Mouse (Mus musculus) forebrain, embryonic 16.5 days (tissue): ENCODE measurements around the gene Gm20388. TPM values are rescaled to one million over a fixed set of nuclear protein-coding genes. Genes with fewer than 3 reads are reported as not detected.
A peak's percentile ranks its signal among the peaks of the same experiment; 100 is the strongest.

Source experiments
- ATAC-seq: fragments of 200-750 bp; cut with Nextera tagmentation; 2 replicates; pipeline ENCODE4 v1.8.0; 2017; ENCODE audit warnings: mild to moderate bottlenecking, moderate library complexity
- H3K27ac ChIP-seq: fragments of 300-500 bp; sonication (generic); 2 replicates; pipeline ENCODE4 v1.5.1; 2014; ENCODE audit warnings: low read length, control low read depth
- H3K27me3 ChIP-seq: fragments of 300-500 bp; sonication (generic); replicated peaks from 2 replicates; pipeline ENCODE4 v1.6.1; 2014; ENCODE audit warnings: low read length; ENCODE audit not compliant: control insufficient read depth, insufficient read depth
- H3K36me3 ChIP-seq: fragments of 300-500 bp; sonication (generic); 2 replicates; pipeline ENCODE4 v1.6.1; 2014; ENCODE audit not compliant: control insufficient read depth, insufficient read depth
- H3K4me1 ChIP-seq: fragments of 300-500 bp; sonication (generic); replicated peaks from 2 replicates; pipeline ENCODE4 v1.6.1; 2014; ENCODE audit warnings: low read length; ENCODE audit not compliant: control insufficient read depth, insufficient read depth
- H3K4me2 ChIP-seq: fragments of 300-500 bp; sonication (generic); 2 replicates; pipeline ENCODE4 v1.6.1; 2014; ENCODE audit warnings: mild to moderate bottlenecking, low read length, control low read depth
- H3K4me3 ChIP-seq: fragments of 300-500 bp; sonication (generic); replicated peaks from 2 replicates; pipeline ENCODE4 v1.5.1; 2014; ENCODE audit warnings: mild to moderate bottlenecking, low read length, control low read depth
- H3K9ac ChIP-seq: fragments of 300-500 bp; sonication (generic); replicated peaks from 2 replicates; pipeline ENCODE4 v1.6.1; 2014; ENCODE audit warnings: low read depth, low read length, control low read depth
- H3K9me3 ChIP-seq: fragments of 300-500 bp; sonication (generic); 2 replicates; pipeline ENCODE4 v1.6.1; 2016; ENCODE audit warnings: low read length; ENCODE audit not compliant: control insufficient read depth
- WGBS: fragments of 180-500 bp; shearing (Covaris S2); extraction: QIAGEN DNeasy Blood & Tissue Kit; methylation state at CpG from one replicate; pipeline ENCODE4 v1.1.7; 2014; 5-methylcytosine and 5-hydroxymethylcytosine counted together
- polyA plus RNA-seq: library from polyadenylated mRNA; unstranded; fragments of >200 nt; fragmentation: Nextera tagmentation; extraction: Ambion mirVana; gene quantifications from 2 replicates; pipeline ENCODE4 v1.2.1, GENCODE M21; 2015

Gene Gm20388
- polyA plus RNA-seq, 1 experiment from 2014 or later = 4.7 TPM

DNA sequence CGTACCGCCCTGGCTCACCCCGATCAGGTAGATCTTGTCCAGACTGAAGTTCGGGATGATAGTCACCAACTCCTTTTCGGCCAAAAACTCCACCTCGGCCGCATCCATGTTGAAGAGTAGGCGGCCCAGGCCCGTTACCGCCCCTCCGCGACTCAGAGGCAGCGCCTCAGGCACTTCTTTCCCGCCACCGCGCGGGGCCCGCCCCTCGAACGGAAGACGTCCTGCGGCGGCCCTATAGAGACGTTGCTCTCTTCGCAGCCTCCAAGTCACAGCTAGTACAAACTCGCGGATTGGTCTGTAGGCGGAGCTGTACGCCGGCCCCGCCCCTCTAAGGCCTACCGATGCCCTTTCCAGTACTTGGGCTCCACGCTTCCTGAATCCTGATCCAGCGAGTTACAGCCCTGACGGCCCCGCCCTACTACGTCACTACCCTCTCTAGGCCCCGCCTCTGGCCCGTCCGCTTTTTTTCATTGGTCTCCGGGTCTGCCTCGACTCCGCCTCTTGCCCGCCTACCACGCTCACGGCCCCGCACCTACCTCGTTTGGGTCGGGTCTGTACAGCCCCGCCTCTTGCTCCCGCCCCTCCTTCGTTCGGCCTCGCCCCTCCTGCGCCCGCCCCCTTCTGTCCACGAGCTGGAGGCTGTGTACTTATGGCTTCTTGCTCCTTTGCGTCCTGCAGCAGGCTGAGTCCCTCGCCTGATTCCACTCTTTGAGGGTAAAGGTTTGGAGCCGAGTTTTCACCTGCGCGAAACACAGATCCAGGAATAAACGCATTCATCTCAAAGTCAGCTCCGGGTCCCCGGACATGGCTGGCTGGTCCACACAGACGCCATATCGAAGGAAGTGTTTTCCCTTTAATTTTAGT lies 678.5 kb downstream of the Gm20388 start, which contains the start of gene Gins2:
Gene Gins2 (minus strand): TSS at position 397 of the 864 bp plus-strand sequence.
- Histone ChIP-seq H3K9ac (peak within 1 kb of the TSS; percentile 66), H3K27me3 (no peaks in the 10 kb centered on the region), H3K27ac (peak within 1 kb of the TSS; percentile 49), H3K4me2 (peak within 1 kb of the TSS; percentile 96), H3K9me3 (no peaks in the 10 kb centered on the region), H3K4me3 (peak within 1 kb of the TSS; percentile 64), H3K4me1 (peaks cover 24% of the 10 kb centered on the region), H3K36me3 (no peaks in the 10 kb centered on the region)
- WGBS = under 1% methylated on average over 67 of the region's 67 CpGs
- ATAC-seq = peak; percentile 98

DNA sequence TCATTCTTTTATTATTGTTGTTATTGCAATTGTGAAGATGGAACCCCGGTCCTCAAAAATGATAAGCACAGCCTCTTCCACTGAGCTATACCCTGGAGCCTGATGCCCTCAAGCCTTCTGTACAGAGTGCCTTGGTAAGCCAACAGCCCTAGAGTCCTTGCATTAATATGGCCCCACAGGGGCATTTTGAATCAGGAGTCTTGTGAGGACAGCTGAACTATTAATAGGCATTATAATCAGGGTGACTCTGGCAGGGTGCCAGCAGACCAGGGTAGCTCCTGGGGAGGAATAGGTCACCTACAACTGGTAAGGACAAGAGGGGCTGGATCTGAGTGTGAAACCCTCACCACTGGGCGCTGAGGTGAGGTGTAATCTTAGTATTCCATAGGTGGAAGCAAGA lies 679.3 kb downstream of the Gm20388 start:
- peaks cover 24% of the 10 kb centered on the region for H3K4me1 ChIP-seq
- 65% methylated on average over 2 of the region's 2 CpGs for WGBS
- H3K27ac ChIP-seq = no peak overlapping the region
- H3K36me3 ChIP-seq = no peaks in the 10 kb centered on the region
- no peak for ATAC-seq
- no peak overlapping the region for H3K9ac ChIP-seq
- peak overlapping the region; percentile 96 for H3K4me2 ChIP-seq
- H3K4me3 ChIP-seq = peak overlapping the region; percentile 64; the same call in 1 of the 2 replicates
- H3K27me3 ChIP-seq = no peaks in the 10 kb centered on the region
- no peaks in the 10 kb centered on the region for H3K9me3 ChIP-seq

DNA sequence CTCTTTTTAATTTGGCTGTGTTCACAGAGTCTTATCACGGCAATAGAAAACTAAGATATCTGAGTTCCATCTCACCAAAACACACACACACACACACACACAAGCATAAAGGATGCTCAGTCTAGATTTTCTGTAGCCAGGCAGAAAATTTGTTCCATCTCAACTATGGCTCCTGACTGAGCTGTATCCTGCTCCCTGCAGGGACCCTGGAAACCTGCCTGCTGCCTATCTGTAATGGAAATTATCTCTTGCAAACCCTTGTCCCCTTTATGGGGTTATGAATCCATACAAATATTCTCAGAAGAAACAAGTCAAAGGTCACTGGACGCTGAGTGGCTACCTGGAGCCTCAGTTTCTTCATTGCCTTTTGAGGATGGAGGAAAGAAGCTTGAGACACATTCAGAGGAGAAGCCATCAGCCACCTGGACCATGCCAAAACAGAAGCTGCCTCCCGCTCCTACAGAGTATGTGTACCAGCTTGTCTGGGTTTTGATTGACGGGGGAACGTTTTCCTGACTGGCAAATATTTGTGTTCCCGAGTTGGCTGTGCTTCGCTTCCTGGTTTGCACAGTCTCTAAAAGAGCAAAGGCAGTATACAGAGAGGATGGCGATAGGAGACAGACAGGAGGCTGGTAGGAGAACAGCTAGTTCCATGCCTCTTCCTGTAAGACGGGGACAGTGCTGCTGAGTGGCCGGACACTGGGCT lies 681.1 kb downstream of the Gm20388 start:
- Histone ChIP-seq H3K4me1 (peaks cover 24% of the 10 kb centered on the region), H3K4me3 (no peak overlapping the region), H3K36me3 (no peaks in the 10 kb centered on the region), H3K9me3 (no peaks in the 10 kb centered on the region), H3K27me3 (no peaks in the 10 kb centered on the region), H3K27ac (peak overlapping the region; percentile 82), H3K4me2 (no peak overlapping the region), H3K9ac (no peak overlapping the region)
- no peak for ATAC-seq
- WGBS = 52% methylated on average over 10 of the region's 10 CpGs

DNA sequence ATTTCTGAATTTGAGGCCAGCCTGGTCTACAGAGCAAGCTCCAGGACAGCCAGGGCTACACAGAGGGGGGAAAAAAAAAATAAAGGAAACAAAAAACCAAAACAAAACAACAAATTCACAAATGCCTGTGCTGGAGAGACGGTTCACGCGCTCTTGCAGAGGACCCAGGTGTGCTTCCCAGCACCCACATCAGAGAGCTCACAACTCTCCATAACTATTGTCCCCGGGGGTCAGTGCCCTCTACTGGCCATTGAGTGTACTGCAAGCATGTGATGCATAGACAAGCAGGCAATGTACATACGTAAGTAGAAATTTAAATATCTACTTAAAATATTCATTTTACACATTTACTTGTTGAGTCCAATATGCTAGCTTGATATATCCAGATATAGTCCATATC lies 683.9 kb downstream of the Gm20388 start:
- no peak overlapping the region for H3K27ac ChIP-seq
- no peak overlapping the region for H3K9ac ChIP-seq
- no peak overlapping the region for H3K4me3 ChIP-seq
- no peaks in the 10 kb centered on the region for H3K27me3 ChIP-seq
- H3K36me3 ChIP-seq = no peaks in the 10 kb centered on the region
- H3K4me2 ChIP-seq = no peak overlapping the region
- WGBS = 88% methylated on average over 5 of the region's 5 CpGs
- no peaks in the 10 kb centered on the region for H3K9me3 ChIP-seq
- peaks cover 30% of the 10 kb centered on the region for H3K4me1 ChIP-seq
- no peak for ATAC-seq

DNA sequence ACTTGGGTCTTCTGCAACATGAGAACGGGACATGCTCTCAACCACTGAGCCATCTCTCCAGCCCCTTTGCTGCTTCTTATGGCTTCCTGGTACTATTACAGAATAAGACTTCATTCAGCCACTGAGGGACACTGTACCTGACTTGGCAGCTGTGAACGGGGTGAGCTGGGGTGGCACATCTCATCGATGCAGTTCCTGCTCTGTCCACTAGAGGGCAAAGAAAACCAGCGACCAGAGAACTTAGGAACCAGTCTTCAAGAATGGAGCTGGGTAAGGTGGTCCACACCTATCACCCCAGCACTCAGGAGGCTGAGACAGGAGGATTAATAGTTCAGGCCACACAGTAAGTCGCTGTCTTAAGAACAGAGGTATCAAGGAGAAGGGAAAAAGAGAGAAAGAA lies 685.3 kb downstream of the Gm20388 start:
- WGBS = 14% methylated on average over 5 of the region's 5 CpGs
- H3K4me1 ChIP-seq = peaks cover 25% of the 10 kb centered on the region
- H3K4me2 ChIP-seq = no peak overlapping the region
- H3K27ac ChIP-seq = no peak overlapping the region
- H3K9me3 ChIP-seq = no peaks in the 10 kb centered on the region
- no peak overlapping the region for H3K9ac ChIP-seq
- no peak for ATAC-seq
- H3K27me3 ChIP-seq = no peaks in the 10 kb centered on the region
- no peaks in the 10 kb centered on the region for H3K36me3 ChIP-seq
- H3K4me3 ChIP-seq = no peak overlapping the region

DNA sequence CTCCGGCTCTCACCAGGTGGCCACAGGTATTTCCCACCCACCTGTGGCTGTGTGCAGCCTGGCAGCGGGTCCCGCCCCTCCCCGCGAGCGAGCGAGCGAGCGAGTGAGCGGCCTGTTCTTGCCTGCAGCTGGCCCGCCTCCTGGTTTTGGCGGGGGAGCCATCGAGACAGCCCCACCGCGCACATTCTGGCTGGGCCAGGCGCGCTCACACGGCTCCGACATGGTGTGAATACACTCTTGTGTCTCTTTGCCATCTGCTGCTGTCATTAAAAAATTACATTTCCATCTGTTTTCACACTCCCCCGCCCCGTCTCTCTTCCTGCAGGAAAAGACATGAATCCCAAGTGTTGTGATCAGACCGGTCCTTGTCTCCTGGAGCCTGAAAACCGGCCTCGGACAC lies 687.9 kb downstream of the Gm20388 start:
- H3K9ac ChIP-seq = no peak overlapping the region
- H3K9me3 ChIP-seq = no peaks in the 10 kb centered on the region
- 13% methylated on average over 24 of the region's 24 CpGs for WGBS
- no peaks in the 10 kb centered on the region for H3K36me3 ChIP-seq
- H3K27ac ChIP-seq = peak overlapping the region; percentile 76
- ATAC-seq = peak; percentile 94
- H3K27me3 ChIP-seq = no peaks in the 10 kb centered on the region
- H3K4me2 ChIP-seq = no peak overlapping the region; the same call in 1 of the 2 replicates
- H3K4me3 ChIP-seq = no peak overlapping the region
- H3K4me1 ChIP-seq = peaks cover 16% of the 10 kb centered on the region

DNA sequence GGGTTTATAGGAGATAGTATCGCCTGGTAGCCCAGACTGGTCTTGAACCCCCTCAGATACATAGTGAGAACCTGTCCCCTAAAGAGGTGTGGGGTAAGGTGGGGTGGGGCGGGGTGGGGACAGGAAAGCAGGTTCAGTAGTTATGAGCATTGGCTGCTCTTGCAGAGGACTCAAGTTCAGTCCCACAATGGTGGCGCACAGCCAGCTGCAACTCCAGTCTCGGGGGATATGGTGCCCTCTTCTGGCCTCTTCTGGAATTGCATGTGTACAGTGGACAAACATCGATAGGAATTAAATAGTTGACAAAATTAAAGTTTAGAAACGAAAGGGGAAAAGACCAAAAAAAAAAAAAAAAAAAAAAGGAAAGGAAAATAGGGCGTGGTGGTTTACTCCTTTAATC lies 688.9 kb downstream of the Gm20388 start:
- 55% methylated on average over 7 of the region's 7 CpGs for WGBS

DNA sequence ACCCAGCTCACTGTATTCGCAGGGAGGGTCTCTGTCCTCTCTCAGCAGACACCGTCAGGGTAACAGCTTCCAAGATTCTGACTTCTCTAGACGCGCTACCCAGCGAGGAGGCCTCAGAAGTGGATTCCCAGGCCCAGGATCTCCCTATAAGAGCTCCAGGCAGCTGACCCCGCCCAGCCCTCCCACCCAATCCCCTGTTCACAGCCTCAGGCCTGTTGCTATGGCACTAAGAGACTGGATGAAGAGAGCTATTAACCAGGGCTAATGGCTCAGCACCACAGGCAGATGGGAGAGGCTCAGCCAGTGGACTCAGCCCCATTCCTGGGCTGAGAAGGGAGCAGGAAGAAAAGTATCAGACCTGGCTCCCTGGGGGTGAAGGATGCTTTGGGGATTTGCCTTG lies 692.0 kb downstream of the Gm20388 start:
- 34% methylated on average over 6 of the region's 6 CpGs for WGBS
- H3K27me3 ChIP-seq = no peaks in the 10 kb centered on the region
- no peak overlapping the region for H3K27ac ChIP-seq

More for the DNA sequence above, 688.9 kb downstream of the Gm20388 start:
- Histone ChIP-seq H3K4me1 (peaks cover 16% of the 10 kb centered on the region), H3K4me3 (no peak overlapping the region), H3K27ac (peak overlapping the region; percentile 76), H3K36me3 (no peaks in the 10 kb centered on the region), H3K9me3 (no peaks in the 10 kb centered on the region), H3K9ac (no peak overlapping the region), H3K4me2 (no peak overlapping the region), H3K27me3 (no peaks in the 10 kb centered on the region)
- ATAC-seq = no peak

DNA sequence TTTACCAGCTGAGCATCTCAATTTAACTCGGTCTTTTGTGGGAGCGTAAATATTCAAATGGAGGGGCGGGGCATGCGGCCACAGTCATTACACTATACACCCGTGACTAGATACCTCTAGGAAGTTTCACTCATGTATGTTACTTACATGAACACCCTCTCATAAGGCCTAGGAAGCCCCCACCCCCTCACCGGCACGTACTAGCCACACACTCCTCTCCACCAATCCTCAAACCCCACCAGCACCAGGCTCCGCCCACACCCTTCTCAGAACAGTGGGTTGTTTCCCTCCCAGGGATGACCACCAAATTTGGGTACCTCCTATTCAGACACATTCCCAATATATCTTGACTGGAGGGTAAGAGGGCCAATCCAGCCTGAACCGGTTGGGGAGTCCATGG lies 696.8 kb downstream of the Gm20388 start:
- Histone ChIP-seq H3K36me3 (no peaks in the 10 kb centered on the region), H3K4me2 (no peak overlapping the region), H3K4me3 (no peak overlapping the region), H3K9ac (no peak overlapping the region), H3K9me3 (no peaks in the 10 kb centered on the region), H3K4me1 (0 out of 2 replicates have a peak, but pooled peaks cover 4% of the 10 kb centered on the region), H3K27ac (no peak overlapping the region), H3K27me3 (no peaks in the 10 kb centered on the region)
- 0 out of 2 replicates have a peak, but pooled peaks have one; percentile 24 for ATAC-seq
- 79% methylated on average over 9 of the region's 9 CpGs for WGBS

More for the DNA sequence above, 692.0 kb downstream of the Gm20388 start:
- no peaks in the 10 kb centered on the region for H3K9me3 ChIP-seq
- no peak overlapping the region for H3K9ac ChIP-seq
- H3K4me1 ChIP-seq = peaks cover 16% of the 10 kb centered on the region
- H3K4me2 ChIP-seq = no peak overlapping the region
- H3K4me3 ChIP-seq = no peak overlapping the region
- H3K36me3 ChIP-seq = no peaks in the 10 kb centered on the region
- ATAC-seq = peak; percentile 21; the same call in 1 of the 2 replicates
